Mouse (Mus musculus) CH12.LX (cell line): ENCODE measurements around the gene Socs7. TPM values are rescaled to one million over a fixed set of nuclear protein-coding genes. Genes with fewer than 3 reads are reported as not detected.

Experiments used
- DNase-seq: peaks from one replicate; pipeline ENCODE4 v3.0.0-alpha.2; 2013; ENCODE audit errors: extremely low read depth
- H3K27ac ChIP-seq: 2 replicates; pipeline ENCODE4 v1.5.1; 2012; ENCODE audit warnings: low read depth, mild to moderate bottlenecking, control low read depth, moderate library complexity; ENCODE audit not compliant: insufficient read depth
- H3K27me3 ChIP-seq: replicated peaks from 2 replicates; pipeline ENCODE3; 2012; ENCODE audit warnings: inconsistent platforms
- H3K36me3 ChIP-seq, 2 experiments: replicated peaks in 1 of 2; 2 replicates each; pipeline versions ENCODE3 to v1.6.1; 2012; ENCODE audit warnings: inconsistent platforms in 1 of 2, low read length in 1 of 2, mild to moderate bottlenecking in 1 of 2, mixed read lengths in 1 of 2, moderate library complexity in 1 of 2; ENCODE audit not compliant: control insufficient read depth in 1 of 2, insufficient read depth in 1 of 2
- H3K4me1 ChIP-seq, 2 experiments: 2 replicates each; pipeline ENCODE4 v1.6.1; 2012; ENCODE audit warnings: inconsistent platforms in 1 of 2, moderate library complexity in 1 of 2; ENCODE audit not compliant: insufficient read depth in 2 of 2, control insufficient read depth in 1 of 2
- H3K4me2 ChIP-seq: 2 replicates; pipeline ENCODE4 v1.6.1; 2012; ENCODE audit warnings: low read depth, mild to moderate bottlenecking, control low read depth; ENCODE audit not compliant: poor library complexity, insufficient read depth, severe bottlenecking
- H3K4me3 ChIP-seq, 3 experiments: fragments of 150-350 bp in 1 of 3; sonication (generic) in 1 of 3; replicated peaks in 1 of 3; 2 replicates each; pipeline versions ENCODE3 to v1.5.1; 2011 to 2012; ENCODE audit warnings: low read depth in 2 of 3, low read length in 2 of 3, mild to moderate bottlenecking in 2 of 3, moderate library complexity in 2 of 3, control low read depth in 1 of 3, improper control_type of control experiment in 1 of 3, inconsistent platforms in 1 of 3, mixed read lengths in 1 of 3; ENCODE audit not compliant: poor library complexity in 1 of 3
- H3K79me2 ChIP-seq: replicated peaks from 2 replicates; pipeline ENCODE4 v1.6.1; 2012; ENCODE audit warnings: mild to moderate bottlenecking, moderate library complexity; ENCODE audit not compliant: control insufficient read depth, poor library complexity, insufficient read depth, severe bottlenecking; ENCODE audit errors: extremely low read depth
- H3K9ac ChIP-seq: 2 replicates; pipeline ENCODE4 v1.6.1; 2012; ENCODE audit warnings: low read depth, mild to moderate bottlenecking, control low read depth, moderate library complexity; ENCODE audit not compliant: insufficient read depth
- H3K9me3 ChIP-seq: replicated peaks from 2 replicates; pipeline ENCODE3; 2012; ENCODE audit warnings: low read length, inconsistent platforms, mixed read lengths
- CTCF ChIP-seq, 2 experiments: IDR thresholded peaks in 1 of 2; conservative IDR thresholded peaks in 1 of 2; 2 replicates each; pipeline ENCODE4 v1.5.1; 2011 to 2012; ENCODE audit warnings: low read depth in 2 of 2, low read length in 2 of 2, improper control_type of control experiment in 1 of 2, inconsistent platforms in 1 of 2, mild to moderate bottlenecking in 1 of 2, moderate library complexity in 1 of 2
- ETS1 ChIP-seq: conservative IDR thresholded peaks from 2 replicates; pipeline ENCODE4 v1.6.1; 2012; ENCODE audit warnings: low read depth, mild to moderate bottlenecking, inconsistent platforms, low read length, improper control_type of control experiment, moderate library complexity
- HCFC1 ChIP-seq: IDR thresholded peaks from 2 replicates; pipeline ENCODE4 v1.6.1; 2012; ENCODE audit warnings: low read depth, mild to moderate bottlenecking, inconsistent platforms, low read length, improper control_type of control experiment
- IRF4 ChIP-seq: IDR thresholded peaks from 2 replicates; pipeline ENCODE4 v1.6.1; 2014; ENCODE audit warnings: low read depth, mild to moderate bottlenecking, inconsistent platforms, low read length, improper control_type of control experiment
- JUN ChIP-seq: IDR thresholded peaks from 2 replicates; pipeline ENCODE4 v1.6.1; 2011; ENCODE audit warnings: low read depth, mild to moderate bottlenecking, low read length, improper control_type of control experiment, moderate library complexity; ENCODE audit not compliant: insufficient read depth
- JUND ChIP-seq: conservative IDR thresholded peaks from 2 replicates; pipeline ENCODE4 v1.6.1; 2011; ENCODE audit warnings: low read depth, low read length, improper control_type of control experiment
- MAFK ChIP-seq: IDR thresholded peaks from 2 replicates; pipeline ENCODE4 v1.6.1; 2011; ENCODE audit warnings: low read length, improper control_type of control experiment; ENCODE audit not compliant: insufficient replicate concordance
- MAZ ChIP-seq: IDR thresholded peaks from 2 replicates; pipeline ENCODE4 v1.6.1; 2012; ENCODE audit warnings: low read depth, mild to moderate bottlenecking, inconsistent platforms, low read length, improper control_type of control experiment, moderate library complexity
- MXI1 ChIP-seq: IDR thresholded peaks from 2 replicates; pipeline ENCODE4 v1.6.1; 2011; ENCODE audit warnings: mild to moderate bottlenecking, low read depth, low read length, improper control_type of control experiment
- MYC ChIP-seq: IDR thresholded peaks from 2 replicates; pipeline ENCODE4 v1.6.1; 2011; ENCODE audit warnings: low read depth, mild to moderate bottlenecking, improper control_type of control experiment, low read length
- NRF1 ChIP-seq: IDR thresholded peaks from 2 replicates; pipeline ENCODE4 v1.6.1; 2014; ENCODE audit warnings: low read depth, mild to moderate bottlenecking, inconsistent platforms, low read length, improper control_type of control experiment, moderate library complexity
- RAD21 ChIP-seq: IDR thresholded peaks from 2 replicates; pipeline ENCODE4 v1.6.1; 2011; ENCODE audit warnings: low read depth, mild to moderate bottlenecking, low read length, improper control_type of control experiment, moderate library complexity
- SIN3A ChIP-seq: IDR thresholded peaks from 2 replicates; pipeline ENCODE4 v1.6.1; 2012; ENCODE audit warnings: low read length, improper control_type of control experiment, inconsistent platforms
- SMC3 ChIP-seq: IDR thresholded peaks from 2 replicates; pipeline ENCODE4 v1.6.1; 2011; ENCODE audit warnings: low read depth, low read length, improper control_type of control experiment
- TCF12 ChIP-seq: IDR thresholded peaks from 2 replicates; pipeline ENCODE4 v1.6.1; 2014; ENCODE audit warnings: low read depth, mild to moderate bottlenecking, inconsistent platforms, low read length, improper control_type of control experiment
- USF2 ChIP-seq: conservative IDR thresholded peaks from 2 replicates; pipeline ENCODE4 v1.6.1; 2011; ENCODE audit warnings: low read depth, low read length, improper control_type of control experiment
- ZC3H11A ChIP-seq: IDR thresholded peaks from 2 replicates; pipeline ENCODE4 v1.6.1; 2012; ENCODE audit warnings: low read depth, mild to moderate bottlenecking, inconsistent platforms, low read length, improper control_type of control experiment
- ZNF384 ChIP-seq: IDR thresholded peaks from 2 replicates; pipeline ENCODE4 v1.6.1; 2012; ENCODE audit warnings: low read depth, low read length, improper control_type of control experiment, inconsistent platforms
- dilution Hi-C: fragments of 300-500 bp; cut with MboI; formaldehyde crosslinking; loops from 2 replicates; pipeline ENCODE4 v1.14.3; 2020; ENCODE audit warnings: low sequenced_read_pairs; ENCODE audit not compliant: extremely low pct_unique_long_range_greater_than_20kb, extremely low pct_ligation_motif_present
- in situ Hi-C: fragments of 300-500 bp; cut with MboI; formaldehyde crosslinking; loops from 3 replicates; pipeline ENCODE4 v1.14.3; 2019; ENCODE audit warnings: low sequenced_read_pairs, low pct_ligation_motif_present, low pct_unique_long_range_greater_than_20kb, mixed read lengths
- polyA plus RNA-seq: library from polyadenylated mRNA; unstranded; fragments of >175 nt; gene quantifications from 2 replicates; pipeline ENCODE4 v1.2.1, GENCODE M21; 2012; ENCODE audit warnings: low read depth; ENCODE audit not compliant: insufficient read length
- total RNA-seq, 2 experiments: library from RNA; depleted of rRNA; stranded (reverse); fragments of 300-350 nt in 1 of 2; fragments of >200 nt in 1 of 2; gene quantifications; 2 replicates each; pipeline ENCODE4 v1.2.3; 2012 to 2014

Socs7 gene
- total and polyA plus RNA-seq, 3 experiments: 11.9 to 17.4 (median 15.1) TPM

GRCm38 (mm10) chr11:97407456-97407855 is 45.1 kb downstream of the Socs7 start:
- H3K9me3 ChIP-seq: no peaks in the 10 kb centered on the region
- dilution Hi-C loops (no loop called here), in situ Hi-C loops (loop anchor here (5.0 kb wide), 1 partner anchor 60 kb away; no protein-coding TSS in a partner anchor)
- H3K4me2 ChIP-seq: no peak overlapping the region
- DNase-seq: no peak
- TF ChIP-seq ZNF384 (no peak), HCFC1 (no peak), ETS1 (no peak), MAFK (no peak), MYC (no peak)
- no peak overlapping the region for H3K27ac ChIP-seq
- no peaks in the 10 kb centered on the region for H3K79me2 ChIP-seq
- peaks cover 37% of the 10 kb centered on the region for H3K27me3 ChIP-seq
- H3K36me3 ChIP-seq: no peaks in the 10 kb centered on the region
- no peak overlapping the region for H3K4me3 ChIP-seq
- H3K9ac ChIP-seq: no peak overlapping the region
- H3K4me1 ChIP-seq: peaks cover 26 to 62% of the 10 kb centered on the region in 2 experiments

- peak; percentile 89 for DNase-seq
- Histone ChIP-seq H3K4me3 (no peak overlapping the region), H3K4me2 (no peak overlapping the region), H3K27me3 (peaks cover 35% of the 10 kb centered on the region), H3K27ac (no peak overlapping the region), H3K9ac (no peak overlapping the region), H3K79me2 (no peaks in the 10 kb centered on the region), H3K36me3 (no peaks in the 10 kb centered on the region), H3K4me1 (peaks cover 33 to 63% of the 10 kb centered on the region in 2 experiments), H3K9me3 (no peaks in the 10 kb centered on the region)
- in situ Hi-C loops: loop anchor here (5.0 kb wide), 1 partner anchor 59 kb away; no protein-coding TSS in a partner anchor
- TF ChIP-seq IRF4 (0 out of 2 replicates have a peak, but pooled peaks have one; percentile 18), MAFK (no peak), TCF12 (no peak), SMC3 (peak; percentile 99), SIN3A (no peak), CTCF (conservative IDR thresholded peaks at IDR 0.05 in 1 of 2, IDR thresholded peaks at IDR 0.05 in 1 of 2; ENCODE audit: low read depth in 2 of 2, low read length in 2 of 2) (peak; percentile 79 to 97), RAD21 (peak; percentile 95), ZC3H11A (peak; percentile 97)
- dilution Hi-C loops: no loop called here
Observed at GRCm38 (mm10) chr11:97408171-97408570, 45.8 kb downstream of the Socs7 start.

GRCm38 (mm10) chr11:97410958-97411357 is 48.6 kb downstream of the Socs7 start:
- in situ Hi-C loops: no loop called here
- H3K4me3 ChIP-seq: no peak overlapping the region

More at GRCm38 (mm10) chr11:97410958-97411357, 48.6 kb downstream of the Socs7 start:
- dilution Hi-C loops: no loop called here
- TF ChIP-seq MXI1 (no peak), JUND (no peak), MAZ (no peak), CTCF (conservative IDR thresholded peaks at IDR 0.05 in 1 of 2, IDR thresholded peaks at IDR 0.05 in 1 of 2; ENCODE audit: low read depth in 2 of 2, low read length in 2 of 2) (no peak), ZC3H11A (no peak), USF2 (no peak), NRF1 (no peak), JUN (no peak)
- TF ChIP-seq, all 38 proteins: peak for 0
- Histone ChIP-seq H3K4me2 (no peak overlapping the region), H3K4me1 (peaks cover 31 to 57% of the 10 kb centered on the region in 2 experiments), H3K9ac (no peak overlapping the region), H3K79me2 (no peaks in the 10 kb centered on the region), H3K27me3 (peaks cover 16% of the 10 kb centered on the region), H3K36me3 (no peaks in the 10 kb centered on the region), H3K9me3 (no peaks in the 10 kb centered on the region), H3K27ac (no peak overlapping the region)
- no peak for DNase-seq
